Mouse (Mus musculus): ENCODE data around the gene Rab1b.
A peak's percentile ranks its signal among the peaks of the same experiment; 100 is the strongest.
"Not testable (repeated sequence)": the region's sequence is repeated elsewhere in the genome, so short reads cannot be mapped to it uniquely, and the experiment has no call there.

Rab1b gene

GRCm38 (mm10) chr19:5106731-5107191 lies at the start of gene Rab1b:
Gene Rab1b (minus strand): TSS chr19:5107072.
- DNase-seq: peak; percentile 98

GRCm38 (mm10) chr19:5152261-5152660 lies 45.4 kb upstream of the Rab1b start:
- no peak for DNase-seq

DNA sequence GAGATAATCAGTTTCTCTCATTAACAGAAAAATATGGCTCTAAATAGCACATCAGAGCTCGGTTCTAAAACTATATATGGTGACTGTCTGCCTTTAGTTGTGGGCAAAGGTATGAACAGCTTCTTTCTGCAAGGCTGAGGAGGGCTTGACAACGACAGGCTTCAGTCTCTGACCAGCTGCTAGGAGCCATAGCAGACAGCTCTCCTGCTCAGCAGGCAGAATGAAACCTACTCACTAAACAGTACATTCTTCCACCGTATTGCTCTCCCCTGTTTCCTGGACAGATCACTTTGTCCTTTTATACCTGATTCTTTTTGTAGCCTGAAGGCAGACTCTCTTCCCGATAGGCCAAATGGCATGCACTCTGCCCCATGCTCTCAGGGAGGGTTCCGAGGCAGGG lies 44.9 kb upstream of the Rab1b start:
- DNase-seq: no peak

DNA sequence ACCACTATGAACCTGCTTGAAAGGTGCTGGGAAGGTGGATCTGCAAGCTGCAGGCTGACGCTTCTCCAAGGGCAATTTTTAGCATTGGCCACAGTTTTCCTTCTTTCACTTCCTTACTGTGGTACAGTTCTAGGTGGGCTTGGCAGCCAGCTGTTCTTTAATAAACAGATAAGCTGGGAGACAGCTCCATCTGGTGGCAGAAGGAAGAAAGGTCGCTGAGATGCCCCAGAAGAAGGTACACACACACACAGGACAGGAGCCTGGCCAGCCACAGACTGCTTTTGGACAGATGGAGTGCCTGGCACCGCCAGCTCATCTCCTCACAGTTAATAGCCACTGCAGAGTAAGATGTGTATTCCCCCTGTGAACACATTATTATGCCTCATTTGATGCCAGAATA lies 44.5 kb upstream of the Rab1b start:
- DNase-seq: peak; percentile 74

- DNase-seq: no peak
Observed at GRCm38 (mm10) chr19:5150358-5150757, 43.5 kb upstream of the Rab1b start.

DNA sequence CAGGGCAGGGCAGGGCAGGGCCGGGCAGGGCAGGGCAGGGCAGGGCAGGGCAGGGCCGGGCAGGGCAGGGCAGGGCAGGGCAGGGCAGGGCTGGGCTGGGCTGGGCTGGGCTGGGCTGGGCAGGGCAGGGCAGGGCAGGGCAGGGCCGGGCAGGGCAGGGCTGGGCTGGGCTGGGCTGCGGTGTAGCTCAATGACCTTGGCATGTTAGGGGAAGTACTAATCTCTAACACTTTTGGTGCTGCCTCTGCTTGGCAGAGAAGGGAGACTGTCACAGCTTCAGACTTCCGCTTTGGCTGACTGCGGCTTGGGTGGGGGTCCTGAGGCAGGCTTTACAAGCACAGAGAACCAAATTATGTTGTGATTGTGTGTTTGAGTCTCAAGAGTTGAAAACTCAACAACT lies 42.2 kb upstream of the Rab1b start:
- not testable (repeated sequence) for DNase-seq

GRCm38 (mm10) chr19:5139640-5140039 lies 32.8 kb upstream of the Rab1b start:
- DNase-seq: peak; percentile 85

GRCm38 (mm10) chr19:5131237-5131636 lies 24.4 kb upstream of the Rab1b start:
- DNase-seq: no peak

GRCm38 (mm10) chr19:5129770-5130169 lies 22.9 kb upstream of the Rab1b start:
- peak; percentile 14 for DNase-seq

- no peak for DNase-seq
Observed at GRCm38 (mm10) chr19:5124055-5124614, 17.3 kb upstream of the Rab1b start.

DNA sequence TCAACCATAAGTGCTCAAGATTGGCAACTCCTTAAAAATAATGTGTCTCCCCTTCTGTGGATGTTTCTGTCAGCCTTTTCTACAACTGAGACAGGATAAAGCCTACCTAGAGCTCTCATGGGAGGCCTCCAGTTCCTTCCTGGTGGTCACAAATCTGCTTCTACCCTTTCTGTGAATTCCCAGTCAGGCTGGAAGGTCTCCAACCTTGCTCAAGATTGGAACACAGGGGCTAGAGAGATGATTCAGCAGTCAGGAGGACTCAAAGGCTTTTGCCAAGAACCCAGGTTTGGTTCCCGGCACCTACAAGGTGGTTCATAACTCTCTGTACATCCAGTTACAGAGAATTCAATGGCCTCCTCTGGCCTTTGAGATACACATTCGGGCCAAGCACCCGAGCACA lies 16.4 kb upstream of the Rab1b start:
- DNase-seq: no peak

DNA sequence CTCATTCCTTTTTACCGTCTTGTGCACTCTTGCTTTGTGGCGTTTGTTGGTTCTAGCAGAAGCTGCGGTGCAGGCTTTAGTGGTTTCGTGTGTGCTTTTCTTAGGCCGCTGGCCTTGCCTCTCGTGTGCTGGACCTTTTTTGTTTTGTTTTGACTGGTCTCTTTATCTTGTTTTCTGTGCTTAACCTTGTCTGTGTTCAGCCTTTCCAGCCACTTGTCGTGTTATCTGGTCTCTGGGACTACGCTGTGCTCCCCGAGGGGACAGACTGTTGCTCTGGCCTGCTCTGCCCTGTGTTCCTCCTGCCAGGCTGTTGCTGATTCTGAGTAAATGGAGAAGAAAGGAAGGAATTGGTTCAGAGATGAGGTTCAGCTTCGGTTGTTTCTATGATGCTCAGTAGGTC lies 15.6 kb upstream of the Rab1b start:
- no peak for DNase-seq

- no peak for DNase-seq
Observed at GRCm38 (mm10) chr19:5118384-5118698, 11.5 kb upstream of the Rab1b start, which contains the start of gene Klc2. Gene Klc2 (minus strand): TSS chr19:5118560.

GRCm38 (mm10) chr19:5117494-5118383 lies 10.9 kb upstream of the Rab1b start:
- DNase-seq: peak; percentile 90

DNA sequence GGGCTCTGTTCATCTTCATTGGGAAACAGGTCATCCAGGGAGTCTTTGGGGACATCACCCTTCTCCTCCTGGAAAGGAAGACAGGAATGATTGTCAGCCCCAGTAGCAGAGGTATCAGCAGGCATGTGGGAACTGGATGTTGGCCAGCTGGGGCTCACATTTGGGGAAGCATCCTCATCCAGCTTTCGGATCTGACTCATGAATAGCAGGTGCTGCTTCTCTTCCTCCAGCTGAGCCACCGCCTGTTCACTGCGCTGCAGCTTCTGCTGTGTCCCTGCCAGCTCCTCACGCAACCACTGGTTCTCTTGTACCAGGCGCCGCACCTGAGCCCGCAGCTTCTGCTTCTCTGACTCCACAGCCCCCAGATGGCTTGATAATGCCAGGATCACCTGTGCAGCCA lies 6.9 kb upstream of the Rab1b start:
- no peak for DNase-seq

DNA sequence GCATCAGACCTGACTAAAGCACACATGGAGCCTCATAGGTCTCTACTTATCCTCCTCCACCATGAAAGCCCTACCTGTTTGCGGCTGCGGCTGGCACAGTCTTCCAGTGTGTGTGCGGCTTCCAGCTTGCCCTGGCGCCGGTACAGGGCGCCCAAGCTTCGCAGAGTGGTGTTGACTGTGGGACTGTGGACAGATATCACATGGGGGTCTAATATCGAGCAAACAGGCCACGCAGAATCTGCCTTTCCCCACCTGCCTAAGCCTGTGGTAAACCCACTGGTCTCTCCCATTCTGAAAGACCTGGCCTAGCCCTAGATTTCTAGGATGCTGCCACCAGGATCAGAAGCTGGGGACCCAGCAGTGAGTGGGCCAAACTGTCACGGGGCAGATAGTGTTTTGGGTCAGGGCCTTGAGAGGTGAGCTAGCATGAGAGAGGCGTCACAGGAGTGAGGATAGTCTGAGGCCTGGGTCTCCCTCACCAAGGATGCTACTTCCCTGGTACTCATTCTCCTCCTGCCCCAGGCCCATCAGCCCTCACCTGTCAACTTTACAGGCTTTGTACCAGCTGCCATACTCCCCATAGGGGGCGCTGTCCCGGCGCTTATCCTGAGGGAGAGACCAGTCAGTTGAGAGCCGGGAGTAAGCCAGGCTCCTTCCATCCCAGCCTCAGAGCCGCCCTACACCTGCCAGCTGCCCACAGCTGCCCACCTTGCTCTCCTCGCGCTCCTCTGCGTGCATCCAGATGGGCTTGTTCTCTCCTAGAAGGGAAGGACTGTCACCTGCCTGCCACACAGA lies 3.0 kb upstream of the Rab1b start:
- DNase-seq: peak; percentile 21

DNA sequence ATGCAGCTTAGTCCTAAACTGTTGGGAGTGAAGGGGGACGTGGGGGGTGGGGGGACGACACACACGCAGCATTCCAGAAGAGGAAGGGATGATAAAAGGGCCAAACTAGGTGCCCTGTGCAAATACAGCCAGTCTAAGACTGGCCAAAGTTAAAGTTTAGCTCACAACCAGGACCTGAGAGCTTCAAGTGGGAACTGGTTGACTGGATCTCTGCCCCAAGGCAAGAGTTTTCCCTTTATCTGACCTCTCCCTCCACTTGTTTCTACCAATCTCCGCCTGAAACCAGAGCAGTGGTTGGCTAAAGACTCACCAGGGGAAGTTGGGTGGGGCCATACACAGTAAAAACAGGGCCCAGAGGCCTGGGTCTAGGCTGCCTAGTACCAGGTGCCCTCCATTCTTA lies 1.8 kb upstream of the Rab1b start:
- peak; percentile 44 for DNase-seq

GRCm38 (mm10) chr19:5108271-5108575 lies 1.4 kb upstream of the Rab1b start:
- peak; percentile 57 for DNase-seq

DNA sequence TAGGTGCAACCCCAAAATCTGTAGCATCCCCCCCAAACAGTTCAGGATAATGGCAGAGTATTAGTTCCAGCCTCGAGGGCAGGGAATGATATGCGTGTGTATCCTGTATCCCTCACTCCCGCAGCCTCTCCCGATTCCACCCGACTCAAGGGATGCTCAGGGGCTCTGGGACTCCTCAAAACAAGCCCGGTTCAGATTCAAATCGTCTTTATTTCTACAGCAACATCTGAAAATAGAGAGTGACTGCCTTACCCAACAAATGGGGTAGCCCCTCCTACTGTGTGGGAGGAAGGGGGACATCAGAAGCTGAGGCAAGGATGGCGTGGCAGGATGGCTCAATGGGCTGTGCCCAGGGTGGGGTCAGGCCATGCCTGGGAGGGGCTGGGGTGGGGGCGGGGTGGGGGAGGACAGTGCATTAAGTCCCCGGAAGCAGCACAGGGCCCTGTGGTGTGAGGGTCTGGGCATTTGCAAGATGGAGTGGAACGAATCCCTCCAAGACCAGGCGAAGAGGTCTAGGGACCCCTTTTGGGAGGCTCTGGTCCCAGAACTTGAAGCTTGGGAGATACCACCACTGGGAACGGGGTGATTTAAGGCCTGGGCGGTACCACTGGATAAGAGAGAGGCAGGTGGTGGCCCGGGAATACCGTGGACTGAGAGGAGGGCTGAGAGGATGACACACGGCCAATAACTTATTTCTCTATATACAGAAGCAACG lies 841 bp upstream of the Rab1b start:
- DNase-seq: no peak

DNA sequence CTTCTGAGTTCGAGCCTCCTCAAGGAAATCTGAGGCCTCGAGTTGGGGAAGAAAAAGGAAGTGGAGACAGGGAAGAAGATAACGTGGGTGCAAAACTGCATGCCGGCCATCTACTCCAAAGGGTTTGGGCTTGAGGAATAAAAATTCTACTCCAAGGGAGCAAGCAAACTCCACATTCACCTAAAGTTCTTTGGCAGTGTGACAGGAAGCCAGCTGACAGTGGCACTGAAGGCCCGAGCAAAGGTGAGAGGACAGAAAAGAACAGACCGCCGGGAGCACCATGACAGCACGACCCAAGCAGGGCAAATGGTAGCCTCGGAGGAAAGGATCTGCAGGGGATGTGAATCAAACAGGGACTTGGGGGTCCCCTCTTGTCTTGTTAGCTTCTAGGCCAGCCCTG lies 798 bp downstream of the Rab1b start:
- DNase-seq: peak; percentile 34

DNA sequence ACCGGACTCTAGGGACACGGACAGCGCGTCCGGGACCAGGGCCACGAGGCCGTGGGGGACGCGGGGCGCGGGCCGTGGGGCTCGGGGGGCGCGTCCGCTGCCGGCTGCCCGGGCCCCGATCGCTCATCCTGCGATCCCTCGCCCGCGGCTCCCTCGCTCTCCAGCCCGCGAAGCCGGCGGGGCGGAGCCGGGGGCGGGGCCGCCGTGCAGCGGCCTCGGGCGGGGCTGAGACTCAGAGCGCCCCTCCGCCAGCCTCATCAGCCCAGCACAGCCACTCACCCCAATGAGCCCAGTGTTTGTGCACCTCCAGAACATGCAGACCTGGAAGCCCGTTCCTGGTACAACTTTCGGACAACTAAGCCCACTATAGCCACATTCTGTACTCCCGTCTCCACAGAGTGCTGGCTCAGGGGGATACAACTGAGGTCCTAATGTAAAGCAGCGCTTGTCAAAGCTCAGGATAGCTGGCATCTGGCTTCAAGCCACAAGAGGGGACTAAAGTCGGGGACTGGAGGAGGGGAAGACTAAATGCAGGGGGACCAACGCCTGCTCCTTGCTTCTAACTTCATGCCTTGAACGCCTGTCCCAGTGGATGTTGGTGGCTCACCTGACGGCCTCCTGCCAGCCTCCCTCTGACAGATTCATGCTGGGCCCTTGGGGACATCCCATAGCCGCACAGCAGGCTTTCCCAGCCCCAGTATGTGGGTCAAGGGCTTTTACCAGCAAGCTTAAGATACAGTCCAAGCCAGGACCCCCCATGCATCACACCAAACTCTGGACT lies 8.3 kb downstream of the Rab1b start, which contains the start of gene Cnih2:
Gene Cnih2 (minus strand): TSS at position 159 of the 781 bp plus-strand sequence.
- peak; percentile 62 for DNase-seq
